Mouse (Mus musculus) ES-E14 (cell line): ENCODE results near the gene Rab5b.

ENCODE experiments used
- CHD2 ChIP-seq: IDR thresholded peaks from 2 replicates; pipeline ENCODE4 v1.6.1; 2014; ENCODE audit warnings: mild to moderate bottlenecking, low read depth, low read length, inconsistent platforms
- HCFC1 ChIP-seq: IDR thresholded peaks from 2 replicates; pipeline ENCODE4 v1.6.1; 2012; ENCODE audit warnings: low read length, inconsistent platforms, borderline replicate concordance; ENCODE audit not compliant: insufficient read depth
- MAFK ChIP-seq: IDR thresholded peaks from 2 replicates; pipeline ENCODE4 v1.6.1; 2014; ENCODE audit warnings: mild to moderate bottlenecking, low read depth, low read length, inconsistent platforms; ENCODE audit not compliant: insufficient read depth
- ZNF384 ChIP-seq: IDR thresholded peaks from 2 replicates; pipeline ENCODE4 v1.6.1; 2012; ENCODE audit warnings: low read depth, low read length, inconsistent platforms

- TF ChIP-seq ZNF384 (no peak), CHD2 (no peak), HCFC1 (no peak), MAFK (no peak)
Observed at GRCm38 (mm10) chr10:128629746-128630145, 66.3 kb downstream of the Rab5b start.
